Mouse (Mus musculus) ovary, adult 2 months (tissue): Measurements from ENCODE around the gene Mdh2. TPM values are rescaled to one million over a fixed set of nuclear protein-coding genes. Genes with fewer than 3 reads are reported as not detected.

Source experiments
- polyA plus RNA-seq: library from polyadenylated mRNA; depleted of rRNA; stranded (reverse); fragments of >200 nt; gene quantifications from 2 replicates; pipeline ENCODE4 v1.2.3, GENCODE M21; 2012; rRNA removed

Gene Mdh2
- polyA plus RNA-seq: 551 and 725 TPM in 2 replicates

DNA sequence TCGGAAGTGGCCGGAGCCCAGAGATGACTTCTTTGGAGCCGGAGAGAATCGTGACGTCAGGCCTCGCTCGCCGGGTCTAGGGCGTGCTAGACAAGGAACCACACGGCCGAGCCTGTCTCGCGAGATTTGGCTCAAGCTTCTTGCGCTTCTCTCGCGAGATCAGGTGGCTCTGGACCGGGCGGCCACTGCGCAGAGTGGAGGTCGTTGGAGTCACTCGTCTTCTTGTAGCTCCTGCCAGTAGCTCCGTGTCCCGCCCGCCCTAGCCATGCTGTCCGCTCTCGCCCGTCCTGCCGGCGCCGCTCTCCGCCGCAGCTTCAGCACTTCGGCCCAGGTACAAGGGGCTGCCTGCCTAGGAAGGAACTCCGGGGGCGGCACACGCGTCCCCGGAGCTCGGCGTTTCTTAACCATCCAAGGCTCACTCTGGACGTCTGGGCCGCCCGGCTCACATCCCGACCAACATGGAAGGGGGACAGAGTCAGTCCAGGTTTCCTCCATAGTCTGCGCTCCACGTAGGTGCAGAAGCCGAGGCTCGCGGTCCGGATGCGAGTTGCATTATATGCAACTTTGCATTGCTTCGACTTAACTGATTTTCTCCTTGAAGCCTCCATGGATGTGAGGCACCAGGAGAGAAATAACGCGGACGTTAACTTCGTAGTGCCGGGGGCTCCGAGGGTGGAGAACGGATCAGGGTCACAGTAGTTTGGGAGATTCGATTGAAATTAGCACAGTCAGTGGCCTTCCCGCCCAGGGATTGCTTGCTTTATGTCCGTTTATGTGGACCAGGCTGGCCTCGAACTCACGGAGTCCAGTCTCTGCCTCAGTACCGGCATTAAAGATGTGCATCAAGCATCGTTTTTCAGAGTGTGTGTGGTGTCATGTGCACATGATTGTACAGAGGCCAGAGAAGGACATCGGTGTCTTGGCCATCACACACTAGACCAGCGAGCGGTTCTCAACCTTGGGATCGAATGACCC, at the start of gene Mdh2:
Mdh2 (plus strand) TSS at position 10 of the 975 bp plus-strand sequence.

DNA sequence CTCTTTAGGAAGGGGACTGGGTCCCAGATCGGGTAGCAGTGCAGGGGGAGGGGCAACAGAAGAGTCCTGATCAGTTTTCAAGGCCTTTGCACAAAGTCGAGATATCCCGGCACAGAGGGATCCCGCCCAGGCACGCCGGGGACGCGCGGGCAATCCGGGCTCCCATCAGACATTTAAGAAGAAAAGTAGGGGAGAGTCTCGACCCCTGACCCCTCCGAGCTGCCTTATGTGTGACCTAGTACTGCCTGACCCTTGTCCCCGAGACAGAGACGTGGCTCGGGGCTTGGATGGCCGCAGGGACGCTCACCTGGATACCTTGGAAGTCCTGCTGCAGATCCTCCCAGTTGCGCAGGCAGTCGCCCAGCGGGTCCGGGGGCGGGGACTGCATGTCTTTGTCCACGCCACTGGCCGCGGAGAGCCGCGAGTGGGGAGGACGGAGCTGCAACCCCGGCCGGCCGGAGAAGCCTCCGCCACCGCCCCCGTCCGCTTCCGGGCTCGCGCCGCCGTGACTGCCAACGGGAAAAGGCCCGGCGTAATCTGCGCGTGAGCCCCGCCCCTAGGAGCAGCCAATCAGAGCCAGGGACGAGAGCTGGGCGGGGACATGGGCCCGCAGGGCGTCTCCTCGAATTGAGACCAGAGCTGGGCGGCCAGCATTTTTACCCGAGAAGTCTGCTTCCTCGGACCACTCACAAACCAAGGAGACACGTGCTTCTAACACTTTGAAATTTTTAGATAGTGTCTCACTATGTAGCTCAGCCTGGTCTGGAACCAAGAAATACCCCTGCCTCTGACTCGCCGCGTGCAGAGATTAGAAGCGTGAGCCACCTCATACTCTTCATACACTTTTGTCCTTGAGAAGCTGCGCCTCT, 34.3 kb upstream of the Mdh2 start, which contains the start of gene Tmem120a:
Tmem120a (minus strand) TSS at position 708 of the 869 bp plus-strand sequence.

DNA sequence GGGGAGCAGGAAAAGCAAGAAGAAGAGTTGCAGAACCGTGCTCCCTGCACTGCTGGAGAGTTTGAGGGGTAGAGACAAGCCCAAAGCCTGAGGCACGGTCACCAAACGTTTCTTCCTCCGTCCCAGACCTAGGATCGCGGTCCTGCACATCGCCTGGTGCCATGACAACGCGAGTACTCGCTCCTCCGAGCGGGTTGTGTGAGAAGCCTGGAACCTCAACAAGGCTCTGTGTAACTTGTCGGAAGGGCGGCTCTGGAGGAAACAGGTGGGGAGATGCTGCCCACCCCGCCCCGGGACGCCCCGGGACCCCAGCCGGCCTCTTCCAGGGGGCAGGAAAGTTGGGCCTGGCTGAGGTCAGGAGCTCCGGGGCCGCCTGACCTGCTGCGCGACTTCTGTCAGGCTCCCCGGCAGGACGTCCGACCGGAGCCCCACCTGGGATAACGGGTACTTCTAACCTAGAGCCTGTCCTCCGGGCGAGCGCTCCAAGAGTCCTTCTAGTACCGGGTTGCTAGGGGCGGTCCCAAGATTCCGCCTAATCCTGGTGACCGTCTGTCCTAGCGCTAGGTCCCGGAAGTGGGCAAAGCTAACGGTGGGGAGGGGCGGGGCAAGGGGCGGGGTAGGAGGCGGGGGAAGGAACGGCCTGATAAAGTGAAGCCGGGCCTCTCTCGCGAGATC, 347 bp upstream of the Mdh2 start, which contains the start of gene Styxl1:
Styxl1 (minus strand) TSS at position 590 of the 675 bp plus-strand sequence.

DNA sequence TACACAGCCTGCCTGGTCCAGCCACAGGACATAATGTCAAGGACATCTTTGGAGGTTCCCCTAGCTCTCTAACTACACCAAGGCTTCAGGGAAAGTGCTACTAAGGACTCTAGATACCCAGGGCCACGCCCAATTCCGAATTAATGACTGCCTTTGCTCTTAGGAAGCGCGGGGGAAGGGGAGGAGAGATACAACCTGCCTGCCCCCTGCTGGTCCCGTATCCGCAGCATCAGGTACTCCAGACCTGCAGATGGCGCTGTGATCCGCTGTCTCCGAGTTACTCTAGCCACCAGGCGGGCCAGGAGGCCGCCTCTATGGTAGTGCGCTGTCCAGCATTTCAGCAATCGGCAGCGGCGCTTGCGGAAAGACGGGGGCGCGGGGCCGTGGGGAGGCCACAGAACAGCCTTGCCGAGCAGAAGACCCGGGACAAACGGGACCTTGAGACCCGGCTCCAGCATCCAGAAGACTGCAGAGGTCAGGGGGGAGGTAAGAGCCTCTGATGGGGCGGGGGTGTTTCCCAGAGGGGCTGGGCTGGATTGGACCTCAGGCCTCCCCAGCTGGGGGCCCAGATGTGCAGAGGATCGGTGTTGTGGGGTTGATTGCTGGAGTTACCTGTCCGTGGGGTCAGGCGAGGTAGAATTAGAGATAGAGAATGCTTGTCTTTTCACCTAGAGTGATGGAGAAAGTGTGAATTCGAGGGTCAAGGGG, 28.4 kb downstream of the Mdh2 start, which contains the start of gene Srrm3:
Srrm3 (plus strand) TSS at position 336 of the 708 bp plus-strand sequence.

Other genes starting within 250 kb of the Mdh2 start
- gene Hip1, start 233.4 kb upstream of the Mdh2 start, polyA plus RNA-seq: 33.2 and 39.5 TPM in 2 replicates
- gene Ccl26, start 214.9 kb upstream of the Mdh2 start, polyA plus RNA-seq: not detected in 2 replicates
- 1.1 and 1.2 TPM in 2 replicates for gene Ccl24, start 205.4 kb upstream of the Mdh2 start, polyA plus RNA-seq
- gene Rhbdd2, start 145.9 kb upstream of the Mdh2 start, polyA plus RNA-seq: 50.9 and 56.4 TPM in 2 replicates
- 225 and 283 TPM in 2 replicates for gene Por, start 108.4 kb upstream of the Mdh2 start, polyA plus RNA-seq
- 60.9 and 62.6 TPM in 2 replicates for gene Tmem120a, start 34.0 kb upstream of the Mdh2 start, polyA plus RNA-seq
- gene Styxl1, start 95 bp upstream of the Mdh2 start, polyA plus RNA-seq: 2.3 and 2.6 TPM in 2 replicates
- gene Srrm3, start 28.4 kb downstream of the Mdh2 start, polyA plus RNA-seq: 0.03 and 0.10 TPM in 2 replicates
- gene Hspb1, start 109.4 kb downstream of the Mdh2 start, polyA plus RNA-seq: 447 and 474 TPM in 2 replicates
- 116 and 123 TPM in 2 replicates for gene Ywhag, start 156.1 kb downstream of the Mdh2 start, polyA plus RNA-seq
- gene Ssc4d, start 196.1 kb downstream of the Mdh2 start, polyA plus RNA-seq: 8.4 and 10.3 TPM in 2 replicates
- 159 and 201 TPM in 2 replicates for gene Zp3, start 201.6 kb downstream of the Mdh2 start, polyA plus RNA-seq
- gene Dtx2, start 216.3 kb downstream of the Mdh2 start, polyA plus RNA-seq: 60.4 and 70.4 TPM in 2 replicates